Mouse (Mus musculus): ENCODE results near the gene Lamc1. TPM values are rescaled to one million over a fixed set of nuclear protein-coding genes. Genes with fewer than 3 reads are reported as not detected.

Gene Lamc1
- polyA plus RNA-seq, 1 experiment from 2014 or later = 122 TPM

GRCm38 (mm10) chr1:153202195-153202594 is 130.4 kb downstream of the Lamc1 start:
- peak; percentile 63 for ATAC-seq (ENCODE audit: borderline replicate concordance, extremely low read depth, low FRiP score, low TSS enrichment)
- 43% methylated on average over 8 of the region's 8 CpGs for WGBS

DNA sequence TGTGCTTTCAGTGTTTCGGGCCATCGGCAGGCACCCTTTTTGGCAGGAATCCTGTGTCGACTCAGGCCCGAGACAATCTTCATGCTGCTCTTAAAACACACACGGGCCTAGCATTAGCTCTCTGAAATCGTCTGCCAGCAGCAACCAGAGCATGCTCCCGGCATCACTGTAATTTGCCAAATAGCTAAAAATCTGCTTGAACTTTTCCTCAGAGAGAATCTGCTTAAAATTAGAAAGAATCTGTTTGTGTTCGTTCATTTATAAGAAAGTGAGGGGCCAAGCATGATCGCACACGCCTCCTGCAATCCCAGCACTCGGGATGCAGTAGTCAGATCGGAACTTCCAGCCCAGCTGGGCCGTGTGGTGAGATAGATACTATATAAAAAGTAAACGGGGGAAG is 131.1 kb downstream of the Lamc1 start:
- Histone ChIP-seq H3K9me3 (no peaks in the 10 kb centered on the region), H3K9ac (no peak overlapping the region), H3K4me3 (no peak overlapping the region), H3K36me3 (no peaks in the 10 kb centered on the region), H3K4me2 (no peak overlapping the region), H3K27me3 (no peaks in the 10 kb centered on the region), H3K4me1 (peaks cover 14% of the 10 kb centered on the region), H3K27ac (peak overlapping the region; percentile 45; the same call in 1 of the 2 replicates)
- no peak for ATAC-seq (ENCODE audit: borderline replicate concordance, extremely low read depth, low FRiP score, low TSS enrichment)
- 28% methylated on average over 14 of the region's 14 CpGs for WGBS

More at GRCm38 (mm10) chr1:153202195-153202594, 130.4 kb downstream of the Lamc1 start:
- H3K4me1 ChIP-seq = peaks cover 14% of the 10 kb centered on the region
- no peaks in the 10 kb centered on the region for H3K27me3 ChIP-seq
- H3K36me3 ChIP-seq = no peaks in the 10 kb centered on the region
- H3K9me3 ChIP-seq = no peaks in the 10 kb centered on the region
- peak overlapping the region; percentile 45 for H3K27ac ChIP-seq
- no peak overlapping the region for H3K4me3 ChIP-seq
- H3K9ac ChIP-seq = no peak overlapping the region
- no peak overlapping the region for H3K4me2 ChIP-seq

DNA sequence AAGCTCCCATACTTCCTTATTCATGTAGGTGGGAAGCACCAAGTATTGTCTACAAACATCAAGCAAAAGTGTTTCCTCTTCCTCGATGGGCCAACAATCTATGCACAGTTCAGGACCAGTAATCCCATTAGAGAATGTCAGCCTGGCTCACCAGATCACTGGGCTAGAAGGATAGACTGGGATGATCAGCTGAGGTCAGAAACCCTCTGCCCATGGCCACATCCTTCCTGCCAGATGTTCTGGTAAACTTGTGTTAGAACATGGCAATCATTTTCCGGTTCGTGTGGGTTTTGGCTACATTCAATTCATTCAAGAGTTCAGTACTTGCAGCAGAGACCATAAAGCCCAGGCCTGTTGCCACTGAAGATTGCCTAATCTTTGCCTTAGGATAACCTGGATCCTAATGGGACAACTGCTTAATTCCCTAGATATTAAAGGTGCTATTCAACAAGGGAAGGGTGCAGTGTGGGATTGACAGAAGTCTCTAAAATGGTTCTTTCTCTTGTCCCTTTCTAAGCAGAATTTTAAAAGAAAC is 135.2 kb downstream of the Lamc1 start:
- Histone ChIP-seq H3K27me3 (no peaks in the 10 kb centered on the region), H3K4me1 (peaks cover 23% of the 10 kb centered on the region), H3K36me3 (no peaks in the 10 kb centered on the region), H3K4me3 (no peak overlapping the region), H3K4me2 (no peak overlapping the region), H3K9ac (no peak overlapping the region), H3K9me3 (no peaks in the 10 kb centered on the region), H3K27ac (no peak overlapping the region)
- WGBS = 80% methylated on average over 3 of the region's 3 CpGs
- ATAC-seq (ENCODE audit: borderline replicate concordance, extremely low read depth, low FRiP score, low TSS enrichment) = no peak

- no peak for ATAC-seq (ENCODE audit: borderline replicate concordance, extremely low read depth, low FRiP score, low TSS enrichment)
- Histone ChIP-seq H3K27ac (no peak overlapping the region), H3K4me1 (peaks cover 24% of the 10 kb centered on the region), H3K4me3 (no peak overlapping the region), H3K27me3 (no peaks in the 10 kb centered on the region), H3K36me3 (no peaks in the 10 kb centered on the region), H3K9me3 (no peaks in the 10 kb centered on the region), H3K4me2 (no peak overlapping the region), H3K9ac (no peak overlapping the region)
- WGBS = 86% methylated on average over 6 of the region's 6 CpGs
Observed at GRCm38 (mm10) chr1:153192945-153193344, 139.6 kb downstream of the Lamc1 start.

DNA sequence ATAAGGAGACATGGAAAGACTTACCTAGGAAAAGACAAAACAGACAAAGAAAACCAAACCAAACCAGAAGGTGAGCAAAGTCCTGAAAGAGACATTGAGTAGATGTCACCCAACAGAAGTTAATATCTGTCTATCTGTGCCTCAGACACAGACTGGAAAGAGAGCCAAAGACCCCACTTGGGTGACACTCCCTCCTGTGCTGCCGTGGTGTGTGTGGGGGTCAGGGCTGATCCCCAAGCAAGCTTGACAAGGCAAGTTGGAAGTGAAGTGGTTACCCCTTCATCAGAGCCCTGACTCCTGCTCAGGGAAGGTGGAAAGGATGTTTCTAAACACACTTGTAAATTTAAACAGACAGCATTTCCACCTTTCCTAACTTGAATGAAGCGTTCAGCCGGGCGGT is 140.2 kb downstream of the Lamc1 start:
- 69% methylated on average over 4 of the region's 4 CpGs for WGBS
- no peaks in the 10 kb centered on the region for H3K9me3 ChIP-seq
- peaks cover 24% of the 10 kb centered on the region for H3K4me1 ChIP-seq
- no peak overlapping the region for H3K4me3 ChIP-seq
- peak overlapping the region; percentile 84 for H3K27ac ChIP-seq
- no peak overlapping the region for H3K9ac ChIP-seq
- ATAC-seq (ENCODE audit: borderline replicate concordance, extremely low read depth, low FRiP score, low TSS enrichment) = no peak
- no peaks in the 10 kb centered on the region for H3K36me3 ChIP-seq
- H3K4me2 ChIP-seq = peak overlapping the region; percentile 39; the same call in 1 of the 2 replicates
- H3K27me3 ChIP-seq = no peaks in the 10 kb centered on the region

DNA sequence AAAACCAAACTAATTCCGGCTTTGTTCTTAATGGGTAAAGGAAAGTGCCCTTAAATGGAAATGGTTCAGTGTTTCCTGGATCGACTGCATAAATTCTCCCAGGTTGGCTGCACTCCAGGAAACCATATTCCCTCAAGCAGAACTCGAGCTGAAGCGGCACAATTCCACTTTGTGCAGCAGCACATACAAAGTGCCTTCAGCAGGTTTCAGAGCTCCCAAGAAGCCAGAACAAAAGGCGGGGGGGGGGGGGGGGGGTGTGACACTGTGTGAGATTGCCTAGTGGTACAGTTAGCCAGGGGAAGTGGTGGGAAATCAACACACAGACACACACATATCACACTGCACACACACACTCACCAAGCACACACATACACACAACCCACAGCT is 140.7 kb downstream of the Lamc1 start:
- Histone ChIP-seq H3K4me3 (no peak overlapping the region), H3K27ac (peak overlapping the region; percentile 84), H3K36me3 (no peaks in the 10 kb centered on the region), H3K9me3 (no peaks in the 10 kb centered on the region), H3K9ac (no peak overlapping the region), H3K4me1 (peaks cover 28% of the 10 kb centered on the region), H3K27me3 (no peaks in the 10 kb centered on the region), H3K4me2 (peak overlapping the region; percentile 39)
- WGBS = 4% methylated on average over 5 of the region's 5 CpGs
- peak; percentile 54; the same call in 1 of the 2 replicates for ATAC-seq (ENCODE audit: borderline replicate concordance, extremely low read depth, low FRiP score, low TSS enrichment)

DNA sequence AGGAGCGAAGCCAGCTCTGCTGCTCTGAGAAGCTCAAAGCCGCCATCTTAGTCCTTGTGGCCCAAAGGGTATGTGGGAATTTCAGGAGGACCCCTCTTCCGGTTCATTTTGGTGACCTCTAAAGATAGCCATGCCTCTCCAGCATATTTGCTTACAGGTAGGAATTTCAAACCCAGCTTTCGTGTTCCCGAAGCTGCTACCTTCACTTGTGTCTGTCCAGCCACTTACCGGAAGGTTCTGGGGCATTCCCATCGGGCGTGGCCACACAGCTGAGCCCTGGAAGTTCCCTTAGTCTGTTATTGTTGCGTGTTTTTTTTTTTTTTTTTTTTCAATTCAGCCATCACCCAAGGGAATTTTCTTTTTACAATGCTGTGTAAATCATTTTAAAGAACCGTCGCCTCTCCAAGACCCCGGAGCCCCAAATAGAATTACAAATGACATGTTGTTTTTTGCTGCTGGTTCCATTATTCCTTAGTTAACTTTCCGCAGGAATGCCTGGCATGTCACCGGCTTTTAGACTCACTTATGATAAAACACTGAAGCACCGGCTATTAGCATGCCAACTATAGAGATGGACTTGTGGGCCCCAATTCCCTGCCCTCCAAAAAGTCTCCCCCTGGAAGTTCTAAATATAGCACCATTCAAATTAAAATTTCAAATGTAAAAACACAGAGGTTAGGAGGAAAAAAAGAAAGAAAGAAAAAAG is 141.2 kb downstream of the Lamc1 start:
- no peak overlapping the region for H3K9ac ChIP-seq

GRCm38 (mm10) chr1:153188081-153188480 is 144.5 kb downstream of the Lamc1 start:
- Histone ChIP-seq H3K4me3 (no peak overlapping the region), H3K4me1 (peaks cover 37% of the 10 kb centered on the region), H3K9ac (no peak overlapping the region), H3K27me3 (peaks cover 18% of the 10 kb centered on the region), H3K4me2 (no peak overlapping the region), H3K36me3 (no peaks in the 10 kb centered on the region), H3K27ac (no peak overlapping the region), H3K9me3 (no peaks in the 10 kb centered on the region)
- WGBS = 43% methylated on average over 3 of the region's 3 CpGs
- ATAC-seq (ENCODE audit: borderline replicate concordance, extremely low read depth, low FRiP score, low TSS enrichment) = no peak

More for the DNA sequence above, 141.2 kb downstream of the Lamc1 start:
- Histone ChIP-seq H3K4me2 (peak overlapping the region; percentile 39), H3K4me1 (peaks cover 32% of the 10 kb centered on the region), H3K9me3 (no peaks in the 10 kb centered on the region), H3K4me3 (no peak overlapping the region), H3K27me3 (no peaks in the 10 kb centered on the region; the same call in 1 of the 2 replicates), H3K36me3 (no peaks in the 10 kb centered on the region), H3K27ac (peak overlapping the region; percentile 84)
- ATAC-seq (ENCODE audit: borderline replicate concordance, extremely low read depth, low FRiP score, low TSS enrichment) = no peak
- WGBS = 54% methylated on average over 15 of the region's 15 CpGs

GRCm38 (mm10) chr1:153185828-153186803 is 146.5 kb downstream of the Lamc1 start, which contains the start of gene Lamc2:
Gene Lamc2 (minus strand): TSS chr1:153186447.
- peak within 1 kb of the TSS; percentile 71 for H3K27ac ChIP-seq
- no peaks in the 10 kb centered on the region for H3K9me3 ChIP-seq
- peaks cover 22% of the 10 kb centered on the region for H3K4me1 ChIP-seq
- no peaks in the 10 kb centered on the region for H3K36me3 ChIP-seq
- WGBS = 5% methylated on average over 46 of the region's 46 CpGs
- H3K4me3 ChIP-seq = peak within 1 kb of the TSS; percentile 52
- H3K4me2 ChIP-seq = peak within 1 kb of the TSS; percentile 81
- H3K27me3 ChIP-seq = peaks cover 18% of the 10 kb centered on the region
- peak within 1 kb of the TSS; percentile 58 for H3K9ac ChIP-seq
- peak; percentile 82 for ATAC-seq (ENCODE audit: borderline replicate concordance, extremely low read depth, low FRiP score, low TSS enrichment)

DNA sequence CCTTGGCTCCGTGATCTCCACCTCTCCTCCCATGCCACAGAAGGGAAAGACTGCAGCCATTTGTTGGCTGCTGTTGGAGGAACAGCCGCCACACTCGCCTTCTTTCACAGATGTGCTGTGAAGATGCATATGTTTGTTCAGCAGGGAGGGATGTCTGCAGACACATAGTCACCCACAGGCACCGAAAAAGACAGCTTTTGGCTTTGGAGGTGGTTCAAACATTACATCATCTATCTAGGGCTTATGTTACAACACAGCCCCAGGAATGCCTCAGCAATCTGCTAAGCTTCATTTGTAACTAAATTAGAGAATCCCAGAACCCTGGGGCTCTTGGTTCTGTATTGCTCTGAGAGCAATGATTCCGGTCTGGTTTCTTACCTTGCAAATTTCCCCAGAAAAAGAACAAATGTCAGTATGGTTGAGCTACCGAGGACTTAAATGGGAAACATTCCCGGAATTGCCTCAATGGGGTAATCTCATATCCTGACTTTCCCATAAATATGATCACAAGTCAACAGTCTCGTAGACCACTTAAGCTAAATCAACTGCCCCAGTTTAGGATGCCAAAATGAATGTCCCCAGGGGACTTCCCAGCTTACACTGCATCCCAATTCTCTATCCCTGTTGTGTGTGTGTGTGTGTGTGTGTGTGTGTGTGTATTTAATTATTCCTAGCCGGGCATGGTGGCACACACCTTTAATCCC is 151.8 kb downstream of the Lamc1 start:
- Histone ChIP-seq H3K27ac (0 out of 2 replicates have a peak overlapping the region, but pooled peaks have one; percentile 1), H3K36me3 (no peaks in the 10 kb centered on the region), H3K27me3 (peaks cover 12% of the 10 kb centered on the region), H3K9me3 (no peaks in the 10 kb centered on the region), H3K4me2 (no peak overlapping the region), H3K9ac (no peak overlapping the region), H3K4me1 (peaks cover 5% of the 10 kb centered on the region; the same call in 1 of the 2 replicates), H3K4me3 (no peak overlapping the region)
- no peak; the same call in 1 of the 2 replicates for ATAC-seq (ENCODE audit: borderline replicate concordance, extremely low read depth, low FRiP score, low TSS enrichment)
- WGBS = 52% methylated on average over 9 of the region's 9 CpGs

GRCm38 (mm10) chr1:153180160-153180559 is 152.4 kb downstream of the Lamc1 start:
- Histone ChIP-seq H3K27me3 (peaks cover 6% of the 10 kb centered on the region; the same call in 1 of the 2 replicates), H3K27ac (0 out of 2 replicates have a peak overlapping the region, but pooled peaks have one; percentile 1)
- ATAC-seq (ENCODE audit: borderline replicate concordance, extremely low read depth, low FRiP score, low TSS enrichment) = no peak

More at GRCm38 (mm10) chr1:153180160-153180559, 152.4 kb downstream of the Lamc1 start:
- Histone ChIP-seq H3K4me3 (no peak overlapping the region), H3K4me2 (no peak overlapping the region), H3K36me3 (no peaks in the 10 kb centered on the region), H3K9ac (no peak overlapping the region), H3K4me1 (0 out of 2 replicates have a peak, but pooled peaks cover 5% of the 10 kb centered on the region), H3K9me3 (no peaks in the 10 kb centered on the region)
- 69% methylated on average over 4 of the region's 4 CpGs for WGBS
